Mouse (Mus musculus): ENCODE data around the gene Rybp. TPM values are rescaled to one million over a fixed set of nuclear protein-coding genes. Genes with fewer than 3 reads are reported as not detected.

Gene Rybp
- 88.1 TPM for polyA plus RNA-seq (2017; shearing (Covaris generic))

DNA sequence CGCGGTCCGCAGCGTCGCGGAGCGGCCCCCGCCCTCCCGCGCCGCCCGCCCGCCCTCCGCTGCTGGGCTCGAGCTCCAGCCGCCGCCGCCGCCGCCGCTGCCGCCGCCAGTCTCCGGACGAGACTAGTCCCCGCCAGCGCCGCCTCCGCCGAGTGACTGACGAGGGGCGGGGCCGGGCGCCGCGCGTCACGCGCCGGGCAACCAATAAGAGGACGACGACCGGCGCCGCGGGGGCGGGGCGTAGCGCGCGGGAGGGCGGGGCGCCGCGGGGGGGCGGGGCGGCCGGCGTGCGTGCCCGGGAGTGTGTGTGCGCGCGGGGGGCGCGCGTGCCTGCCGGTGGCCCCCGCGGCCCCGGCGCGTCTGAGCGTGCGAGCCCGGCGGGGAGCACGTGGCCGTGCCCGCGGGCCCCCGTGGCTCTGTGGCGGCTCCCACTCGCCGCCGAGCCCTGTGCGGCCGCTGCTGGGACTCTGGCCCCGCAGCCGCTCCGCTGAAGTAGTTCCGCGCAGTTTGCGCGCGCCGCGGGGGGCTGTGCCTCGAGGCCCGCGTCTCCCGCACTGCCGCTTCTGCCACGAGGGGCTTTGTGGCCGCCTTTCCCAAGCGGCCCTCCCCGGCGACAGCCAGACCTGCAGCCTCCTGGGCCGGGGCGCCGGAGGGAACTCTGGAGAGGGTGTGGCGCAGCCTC, at the start of gene Rybp:
Rybp (minus strand) TSS at position 152 of the 682 bp plus-strand sequence.

Data from naive thymus-derived CD4-positive, alpha-beta T cell, adult 5 months (primary cell).